Mouse (Mus musculus): Measurements from ENCODE around the gene Rab3b. TPM values are rescaled to one million over a fixed set of nuclear protein-coding genes. Genes with fewer than 3 reads are reported as not detected.

Gene Rab3b
- polyA plus RNA-seq, 1 experiment from 2014 or later, result 204 TPM

GRCm38 (mm10) chr4:108951663-108952062 lies 72.8 kb downstream of the Rab3b start:
- no peaks in the 10 kb centered on the region for H3K36me3 ChIP-seq (ENCODE audit: control insufficient read depth, insufficient read depth, low read length)
- no peak overlapping the region for H3K4me2 ChIP-seq (ENCODE audit: low read length)
- H3K4me3 ChIP-seq (ENCODE audit: low read depth, low read length), result no peak overlapping the region
- H3K27ac ChIP-seq (ENCODE audit: low read length), result no peak overlapping the region
- no peaks in the 10 kb centered on the region for H3K4me1 ChIP-seq (ENCODE audit: control insufficient read depth, insufficient read depth, low read length)
- ATAC-seq, result no peak
- 83% methylated on average over 4 of the region's 4 CpGs for WGBS
- H3K27me3 ChIP-seq (ENCODE audit: control insufficient read depth, insufficient read depth, low read depth, low read length), result no peaks in the 10 kb centered on the region; the same call in 1 of the 2 replicates
- no peak overlapping the region for H3K9ac ChIP-seq (ENCODE audit: low read depth, low read length)
- H3K9me3 ChIP-seq (replicated peaks; ENCODE audit: control insufficient read depth, low read length, poor library complexity, severe bottlenecking), result no peaks in the 10 kb centered on the region

- Histone ChIP-seq H3K27ac (ENCODE audit: low read length) (no peak overlapping the region), H3K4me2 (ENCODE audit: low read length) (no peak overlapping the region), H3K4me1 (ENCODE audit: control insufficient read depth, insufficient read depth, low read length) (no peaks in the 10 kb centered on the region), H3K9ac (ENCODE audit: low read depth, low read length) (no peak overlapping the region), H3K4me3 (ENCODE audit: low read depth, low read length) (no peak overlapping the region), H3K36me3 (ENCODE audit: control insufficient read depth, insufficient read depth, low read length) (no peaks in the 10 kb centered on the region), H3K27me3 (ENCODE audit: control insufficient read depth, insufficient read depth, low read depth, low read length) (no peaks in the 10 kb centered on the region), H3K9me3 (replicated peaks; ENCODE audit: control insufficient read depth, low read length, poor library complexity, severe bottlenecking) (no peaks in the 10 kb centered on the region)
- ATAC-seq, result no peak
- 85% methylated on average over 3 of the region's 3 CpGs for WGBS
Observed at GRCm38 (mm10) chr4:108959696-108960095, 80.8 kb downstream of the Rab3b start.

GRCm38 (mm10) chr4:108960619-108961460 lies 82.0 kb downstream of the Rab3b start:
- ATAC-seq, result no peak
- no peaks in the 10 kb centered on the region for H3K4me1 ChIP-seq (ENCODE audit: control insufficient read depth, insufficient read depth, low read length)
- H3K27me3 ChIP-seq (ENCODE audit: control insufficient read depth, insufficient read depth, low read depth, low read length), result no peaks in the 10 kb centered on the region
- H3K27ac ChIP-seq (ENCODE audit: low read length), result no peak overlapping the region
- H3K36me3 ChIP-seq (ENCODE audit: control insufficient read depth, insufficient read depth, low read length), result no peaks in the 10 kb centered on the region
- no peak overlapping the region for H3K9ac ChIP-seq (ENCODE audit: low read depth, low read length)
- H3K4me3 ChIP-seq (ENCODE audit: low read depth, low read length), result no peak overlapping the region
- 89% methylated on average over 4 of the region's 4 CpGs for WGBS
- H3K9me3 ChIP-seq (replicated peaks; ENCODE audit: control insufficient read depth, low read length, poor library complexity, severe bottlenecking), result no peaks in the 10 kb centered on the region
- H3K4me2 ChIP-seq (ENCODE audit: low read length), result no peak overlapping the region

GRCm38 (mm10) chr4:108963017-108963416 lies 84.2 kb downstream of the Rab3b start:
- no peak overlapping the region for H3K27ac ChIP-seq (ENCODE audit: low read length)
- ATAC-seq, result no peak

GRCm38 (mm10) chr4:108969517-108969916 lies 90.7 kb downstream of the Rab3b start:
- Histone ChIP-seq H3K4me2 (ENCODE audit: low read length) (no peak overlapping the region), H3K27me3 (ENCODE audit: control insufficient read depth, insufficient read depth, low read depth, low read length) (no peaks in the 10 kb centered on the region), H3K4me3 (ENCODE audit: low read depth, low read length) (no peak overlapping the region), H3K9me3 (replicated peaks; ENCODE audit: control insufficient read depth, low read length, poor library complexity, severe bottlenecking) (no peaks in the 10 kb centered on the region), H3K9ac (ENCODE audit: low read depth, low read length) (no peak overlapping the region), H3K36me3 (ENCODE audit: control insufficient read depth, insufficient read depth, low read length) (no peaks in the 10 kb centered on the region), H3K27ac (ENCODE audit: low read length) (no peak overlapping the region), H3K4me1 (ENCODE audit: control insufficient read depth, insufficient read depth, low read length) (no peaks in the 10 kb centered on the region)
- ATAC-seq, result no peak
- 83% methylated on average over 3 of the region's 3 CpGs for WGBS

More at GRCm38 (mm10) chr4:108963017-108963416, 84.2 kb downstream of the Rab3b start:
- H3K4me2 ChIP-seq (ENCODE audit: low read length), result no peak overlapping the region
- no peak overlapping the region for H3K9ac ChIP-seq (ENCODE audit: low read depth, low read length)
- no peak overlapping the region for H3K4me3 ChIP-seq (ENCODE audit: low read depth, low read length)
- H3K27me3 ChIP-seq (ENCODE audit: control insufficient read depth, insufficient read depth, low read depth, low read length), result no peaks in the 10 kb centered on the region
- WGBS, result 81% methylated on average over 6 of the region's 6 CpGs
- H3K9me3 ChIP-seq (replicated peaks; ENCODE audit: control insufficient read depth, low read length, poor library complexity, severe bottlenecking), result no peaks in the 10 kb centered on the region
- no peaks in the 10 kb centered on the region for H3K36me3 ChIP-seq (ENCODE audit: control insufficient read depth, insufficient read depth, low read length)
- H3K4me1 ChIP-seq (ENCODE audit: control insufficient read depth, insufficient read depth, low read length), result no peaks in the 10 kb centered on the region

GRCm38 (mm10) chr4:108971054-108971453 lies 92.2 kb downstream of the Rab3b start:
- Histone ChIP-seq H3K9ac (ENCODE audit: low read depth, low read length) (no peak overlapping the region), H3K9me3 (replicated peaks; ENCODE audit: control insufficient read depth, low read length, poor library complexity, severe bottlenecking) (no peaks in the 10 kb centered on the region), H3K4me1 (ENCODE audit: control insufficient read depth, insufficient read depth, low read length) (no peaks in the 10 kb centered on the region), H3K4me2 (ENCODE audit: low read length) (no peak overlapping the region), H3K36me3 (ENCODE audit: control insufficient read depth, insufficient read depth, low read length) (no peaks in the 10 kb centered on the region), H3K4me3 (ENCODE audit: low read depth, low read length) (no peak overlapping the region), H3K27me3 (ENCODE audit: control insufficient read depth, insufficient read depth, low read depth, low read length) (no peaks in the 10 kb centered on the region), H3K27ac (ENCODE audit: low read length) (no peak overlapping the region)
- no peak for ATAC-seq
- WGBS, result 91% methylated on average over 5 of the region's 5 CpGs

GRCm38 (mm10) chr4:108976458-108977071 lies 97.7 kb downstream of the Rab3b start:
- no peaks in the 10 kb centered on the region for H3K36me3 ChIP-seq (ENCODE audit: control insufficient read depth, insufficient read depth, low read length)
- H3K4me2 ChIP-seq (ENCODE audit: low read length), result no peak overlapping the region
- H3K9me3 ChIP-seq (replicated peaks; ENCODE audit: control insufficient read depth, low read length, poor library complexity, severe bottlenecking), result no peaks in the 10 kb centered on the region
- no peak overlapping the region for H3K4me3 ChIP-seq (ENCODE audit: low read depth, low read length)
- H3K27ac ChIP-seq (ENCODE audit: low read length), result no peak overlapping the region
- peak; percentile 82 for ATAC-seq
- WGBS, result 47% methylated on average over 6 of the region's 6 CpGs
- no peaks in the 10 kb centered on the region for H3K27me3 ChIP-seq (ENCODE audit: control insufficient read depth, insufficient read depth, low read depth, low read length)
- H3K9ac ChIP-seq (ENCODE audit: low read depth, low read length), result no peak overlapping the region
- no peaks in the 10 kb centered on the region for H3K4me1 ChIP-seq (ENCODE audit: control insufficient read depth, insufficient read depth, low read length)

GRCm38 (mm10) chr4:108986833-108987472 lies 108.1 kb downstream of the Rab3b start:
- 74% methylated on average over 1 of the region's 1 CpGs for WGBS

GRCm38 (mm10) chr4:108987473-108987842 lies 108.6 kb downstream of the Rab3b start:
- H3K4me3 ChIP-seq (ENCODE audit: low read depth, low read length), result no peak overlapping the region
- WGBS, result 81% methylated on average over 4 of the region's 4 CpGs

More at GRCm38 (mm10) chr4:108986833-108987472, 108.1 kb downstream of the Rab3b start:
- no peaks in the 10 kb centered on the region for H3K36me3 ChIP-seq (ENCODE audit: control insufficient read depth, insufficient read depth, low read length)
- H3K4me2 ChIP-seq (ENCODE audit: low read length), result no peak overlapping the region
- no peak for ATAC-seq
- H3K4me3 ChIP-seq (ENCODE audit: low read depth, low read length), result no peak overlapping the region
- no peak overlapping the region for H3K27ac ChIP-seq (ENCODE audit: low read length)
- no peaks in the 10 kb centered on the region for H3K9me3 ChIP-seq (replicated peaks; ENCODE audit: control insufficient read depth, low read length, poor library complexity, severe bottlenecking)
- no peaks in the 10 kb centered on the region for H3K27me3 ChIP-seq (ENCODE audit: control insufficient read depth, insufficient read depth, low read depth, low read length)
- H3K9ac ChIP-seq (ENCODE audit: low read depth, low read length), result no peak overlapping the region
- H3K4me1 ChIP-seq (ENCODE audit: control insufficient read depth, insufficient read depth, low read length), result no peaks in the 10 kb centered on the region

More at GRCm38 (mm10) chr4:108987473-108987842, 108.6 kb downstream of the Rab3b start:
- no peaks in the 10 kb centered on the region for H3K36me3 ChIP-seq (ENCODE audit: control insufficient read depth, insufficient read depth, low read length)
- no peak for ATAC-seq
- H3K4me2 ChIP-seq (ENCODE audit: low read length), result no peak overlapping the region
- H3K9ac ChIP-seq (ENCODE audit: low read depth, low read length), result no peak overlapping the region
- no peak overlapping the region for H3K27ac ChIP-seq (ENCODE audit: low read length)
- H3K27me3 ChIP-seq (ENCODE audit: control insufficient read depth, insufficient read depth, low read depth, low read length), result no peaks in the 10 kb centered on the region
- H3K4me1 ChIP-seq (ENCODE audit: control insufficient read depth, insufficient read depth, low read length), result no peaks in the 10 kb centered on the region
- no peaks in the 10 kb centered on the region for H3K9me3 ChIP-seq (replicated peaks; ENCODE audit: control insufficient read depth, low read length, poor library complexity, severe bottlenecking)

All from midbrain, embryonic 16.5 days (tissue).